In genomic region chr4:14087161-14087560, GRCm38 (mm10) we compare ENCODE assay signal across 18 mouse cellular contexts.
A peak's percentile ranks its signal among the peaks of the same experiment; 100 is the strongest.
DNase-seq lines count a peak whose midpoint lies in the region; ATAC-seq lines count a peak whose summit lies in the region.
"Had no signal": no experiment of that assay in that cellular context is flagged by ENCODE, and none has a peak within 500 bp of the region (broad histone marks: within the 10 kb centered on the region; RNA-seq: fewer than 3 reads in every experiment).

No protein-coding gene starts in this region.

- no peak overlapping the region for H3K9ac ChIP-seq in forebrain, embryonic 14.5 days (ENCODE audit: low read length)
- H3K9ac ChIP-seq in forebrain, embryonic 11.5 days (ENCODE audit: low read length), result no peak overlapping the region
- H3K9ac ChIP-seq in embryonic facial prominence, embryonic 12.5 days, result no peak overlapping the region
- H3K9ac ChIP-seq: hindbrain, embryonic 15.5 days; limb, embryonic 13.5 days; liver, embryonic 12.5 days; midbrain, embryonic 12.5 days had no signal

- peak; percentile 23; the same call in 1 of the 2 replicates for ATAC-seq in forebrain, embryonic 14.5 days
- no peak for ATAC-seq in forebrain, embryonic 11.5 days (replicated peaks; ENCODE audit: low FRiP score)
- ATAC-seq in embryonic facial prominence, embryonic 12.5 days (ENCODE audit: insufficient number of reproducible peaks, insufficient read depth, low FRiP score, low TSS enrichment), result no peak
- ATAC-seq: liver, embryonic 12.5 days had no signal

- no peaks in the 10 kb centered on the region for H3K36me3 ChIP-seq in forebrain, embryonic 14.5 days (ENCODE audit: control insufficient read depth, insufficient read depth, low read length)
- H3K36me3 ChIP-seq in forebrain, embryonic 11.5 days (ENCODE audit: control insufficient read depth, insufficient read depth, low read length), result no peaks in the 10 kb centered on the region
- H3K36me3 ChIP-seq in embryonic facial prominence, embryonic 12.5 days, result no peaks in the 10 kb centered on the region
- H3K36me3 ChIP-seq: heart, embryonic 10.5 days; hindbrain, embryonic 15.5 days; limb, embryonic 13.5 days; liver, embryonic 12.5 days; midbrain, embryonic 12.5 days had no signal

- no peak overlapping the region for H3K4me2 ChIP-seq in forebrain, embryonic 14.5 days (ENCODE audit: low read length)
- no peak overlapping the region for H3K4me2 ChIP-seq in forebrain, embryonic 11.5 days (ENCODE audit: low read depth, low read length, severe bottlenecking)
- H3K4me2 ChIP-seq in embryonic facial prominence, embryonic 12.5 days (replicated peaks), result no peak overlapping the region
- H3K4me2 ChIP-seq: hindbrain, embryonic 15.5 days; limb, embryonic 13.5 days; liver, embryonic 12.5 days; midbrain, embryonic 12.5 days had no signal

- no peak overlapping the region for H3K4me3 ChIP-seq in forebrain, embryonic 14.5 days (ENCODE audit: low read depth, low read length)
- no peak overlapping the region for H3K4me3 ChIP-seq in forebrain, embryonic 11.5 days (ENCODE audit: low read depth, low read length)
- H3K4me3 ChIP-seq in embryonic facial prominence, embryonic 12.5 days, result no peak overlapping the region
- H3K4me3 ChIP-seq: heart, embryonic 10.5 days; hindbrain, embryonic 15.5 days; limb, embryonic 13.5 days; liver, embryonic 12.5 days; midbrain, embryonic 12.5 days had no signal

- no peak overlapping the region for H3K27ac ChIP-seq in forebrain, embryonic 14.5 days (ENCODE audit: low read depth, low read length)
- no peak overlapping the region for H3K27ac ChIP-seq in forebrain, embryonic 11.5 days (ENCODE audit: low read depth, low read length)
- H3K27ac ChIP-seq in embryonic facial prominence, embryonic 12.5 days, result 0 out of 2 replicates have a peak overlapping the region, but pooled peaks have one; percentile 30
- H3K27ac ChIP-seq: heart, embryonic 10.5 days; hindbrain, embryonic 15.5 days; limb, embryonic 13.5 days; liver, embryonic 12.5 days; midbrain, embryonic 12.5 days; stomach, postnatal 0 days had no signal

- no peak for DNase-seq in forebrain, embryonic 14.5 days (ENCODE audit: low spot score)
- no peak for DNase-seq in forebrain, embryonic 11.5 days (ENCODE audit: low spot score)
- peak; percentile 14 for DNase-seq in kidney, postnatal 10 days
- DNase-seq in kidney, postnatal 14 days, result no peak
- DNase-seq in R1 (ENCODE audit: low read depth, low spot score), result peak; percentile 51
- DNase-seq in adrenal gland, adult 8-10 months, result no peak
- DNase-seq: adrenal gland, postnatal 14 days; cerebellum, adult 8-10 months; cerebellum, postnatal 36 days; layer of hippocampus, postnatal 36 days; lung, adult 18-20 months had no signal

- WGBS in forebrain, embryonic 14.5 days, result 71% methylated on average over 5 of the region's 5 CpGs
- WGBS in forebrain, embryonic 11.5 days, result 81% methylated on average over 5 of the region's 5 CpGs
- 79% methylated on average over 5 of the region's 5 CpGs for WGBS in embryonic facial prominence, embryonic 12.5 days

- no peaks in the 10 kb centered on the region for H3K9me3 ChIP-seq in forebrain, embryonic 14.5 days (replicated peaks; ENCODE audit: control insufficient read depth, low read length)
- H3K9me3 ChIP-seq in forebrain, embryonic 11.5 days (ENCODE audit: control insufficient read depth, low read length), result no peaks in the 10 kb centered on the region
- no peaks in the 10 kb centered on the region for H3K9me3 ChIP-seq in embryonic facial prominence, embryonic 12.5 days
- H3K9me3 ChIP-seq: heart, embryonic 10.5 days; hindbrain, embryonic 15.5 days; limb, embryonic 13.5 days; liver, embryonic 12.5 days; midbrain, embryonic 12.5 days had no signal

- H3K4me1 ChIP-seq in forebrain, embryonic 14.5 days (ENCODE audit: control insufficient read depth, insufficient read depth, low read length), result no peaks in the 10 kb centered on the region
- no peaks in the 10 kb centered on the region for H3K4me1 ChIP-seq in forebrain, embryonic 11.5 days (replicated peaks; ENCODE audit: control insufficient read depth, insufficient read depth, low read length)
- peaks cover 4% of the 10 kb centered on the region; the same call in 1 of the 2 replicates for H3K4me1 ChIP-seq in embryonic facial prominence, embryonic 12.5 days
- H3K4me1 ChIP-seq: hindbrain, embryonic 15.5 days; liver, embryonic 12.5 days; midbrain, embryonic 12.5 days had no signal

- H3K27me3 ChIP-seq in forebrain, embryonic 14.5 days (replicated peaks; ENCODE audit: control insufficient read depth, insufficient read depth, low read length), result no peaks in the 10 kb centered on the region
- H3K27me3 ChIP-seq in forebrain, embryonic 11.5 days (ENCODE audit: control insufficient read depth, insufficient read depth, low read length), result no peaks in the 10 kb centered on the region
- no peaks in the 10 kb centered on the region for H3K27me3 ChIP-seq in embryonic facial prominence, embryonic 12.5 days
- H3K27me3 ChIP-seq: hindbrain, embryonic 15.5 days; limb, embryonic 13.5 days; liver, embryonic 12.5 days; midbrain, embryonic 12.5 days had no signal

Comparison
In these comparisons a context has a peak if more than half of its experiments do, and no peak if none do; other contexts are left out.
1. DNase-seq: peak in kidney, postnatal 10 days (single experiment) and R1 (single experiment); none in forebrain, embryonic 14.5 days (single experiment), forebrain, embryonic 11.5 days (single experiment), kidney, postnatal 14 days (single experiment) and adrenal gland, adult 8-10 months (single experiment).